Mouse (Mus musculus) monocyte, adult 2 months (primary cell): ENCODE measurements at regions not wholly inside any gene's neighbourhood (a gene's known extent, or its start where the extent isn't known, plus 50 kb on each side); places are given as distances from the start of the nearest gene placed in this dataset.

Experiments used
- DNase-seq, 2 experiments: peaks; one replicate each; pipeline ENCODE4 v3.0.0; 2022; ENCODE audit warnings: low spot score in 2 of 2, low read depth in 1 of 2

- DNase-seq = no peak
Observed at GRCm38 (mm10) chr13:90293697-90294647, 204.6 kb upstream of the Xrcc4 start.

- DNase-seq = no peak
Observed at GRCm38 (mm10) chr13:90292905-90293304, 203.5 kb upstream of the Xrcc4 start.

- no peak for DNase-seq
Observed at GRCm38 (mm10) chr13:90292124-90292523, 202.7 kb upstream of the Xrcc4 start.

DNA sequence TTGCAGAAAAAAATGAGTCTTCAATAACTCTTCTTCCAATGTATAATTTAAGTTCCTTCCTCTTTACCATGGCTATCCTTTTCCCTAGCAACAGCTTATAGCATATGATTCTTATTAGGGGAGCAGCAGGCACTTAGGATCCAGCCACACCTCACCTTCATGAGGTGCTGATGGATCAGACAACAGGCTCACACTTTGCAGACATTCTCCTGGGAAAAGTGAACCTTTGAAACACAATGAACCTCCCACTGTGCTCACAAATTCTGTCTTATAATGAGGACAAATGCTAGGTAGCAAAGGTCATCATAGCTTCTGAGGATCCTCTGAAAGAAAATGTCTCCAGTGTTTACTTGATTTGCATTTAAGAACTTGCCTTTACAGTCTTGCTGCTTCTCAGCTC, 191.6 kb upstream of the Xrcc4 start:
- no peak for DNase-seq

GRCm38 (mm10) chr13:90279786-90280382, 190.5 kb upstream of the Xrcc4 start:
- DNase-seq = no peak

GRCm38 (mm10) chr13:90279355-90279754, 189.9 kb upstream of the Xrcc4 start:
- DNase-seq = no peak

GRCm38 (mm10) chr13:90259071-90259742, 169.8 kb upstream of the Xrcc4 start:
- DNase-seq = no peak

GRCm38 (mm10) chr13:90252981-90253380, 163.6 kb upstream of the Xrcc4 start:
- no peak for DNase-seq

GRCm38 (mm10) chr13:90245997-90246765, 156.8 kb upstream of the Xrcc4 start:
- DNase-seq = no peak

DNA sequence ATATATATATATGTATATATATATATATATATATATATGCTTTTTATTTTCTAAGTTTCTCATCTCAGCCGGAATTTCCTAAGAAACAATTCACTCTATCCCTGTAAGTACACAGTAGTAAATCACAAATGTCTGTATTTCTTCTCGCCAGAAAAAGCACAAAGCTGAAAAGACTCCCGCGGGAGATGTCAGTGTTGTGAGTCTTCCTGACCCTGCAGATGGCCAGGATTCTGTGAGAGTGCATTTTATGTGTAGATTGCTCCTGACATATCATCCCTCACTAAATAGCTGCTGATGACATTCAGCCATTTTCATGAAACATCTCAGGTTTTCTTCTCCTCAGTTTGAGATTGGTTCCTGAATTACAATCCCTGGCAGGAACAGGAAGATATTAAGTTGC, 148.9 kb upstream of the Xrcc4 start:
- no peak for DNase-seq

GRCm38 (mm10) chr13:90233986-90234385, 144.6 kb upstream of the Xrcc4 start:
- DNase-seq = no peak

DNA sequence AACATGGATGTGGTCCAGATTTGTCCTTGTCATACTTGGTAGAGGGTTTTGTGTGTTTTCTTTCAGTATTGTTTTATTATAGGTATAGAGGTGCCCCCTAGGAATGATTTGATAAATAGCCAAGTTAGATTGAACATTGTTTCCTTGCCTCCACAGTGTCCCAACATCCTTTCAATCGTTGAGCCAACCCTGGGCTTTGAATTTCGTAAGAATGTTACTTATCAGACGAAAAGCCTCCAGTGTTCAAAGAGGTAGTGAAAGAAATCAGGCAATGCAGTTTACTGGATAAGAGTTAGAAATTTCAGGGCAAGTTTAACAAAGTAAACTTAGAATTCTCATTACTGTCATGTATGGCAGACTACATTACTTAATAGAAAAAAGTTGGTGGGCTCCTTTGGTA, 144.2 kb upstream of the Xrcc4 start:
- no peak for DNase-seq

DNA sequence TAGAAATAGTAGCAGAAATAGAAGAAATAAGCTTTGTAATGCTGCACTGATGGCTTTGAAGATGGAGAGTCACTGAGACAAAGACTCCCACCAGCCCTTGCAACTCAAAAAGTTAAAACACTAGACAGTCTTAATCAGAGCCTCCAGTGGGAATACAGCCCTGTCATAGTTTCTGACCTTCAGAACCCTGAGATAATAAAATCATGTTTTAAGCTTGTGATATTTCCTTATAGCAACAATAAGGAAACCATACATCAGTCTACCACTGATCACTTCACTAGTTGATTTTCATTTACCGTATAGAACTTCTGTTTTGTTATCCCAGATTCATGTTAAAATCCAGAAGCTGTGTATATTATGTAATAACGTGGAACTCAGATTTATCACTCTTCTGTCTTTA, 139.7 kb upstream of the Xrcc4 start:
- no peak for DNase-seq

DNA sequence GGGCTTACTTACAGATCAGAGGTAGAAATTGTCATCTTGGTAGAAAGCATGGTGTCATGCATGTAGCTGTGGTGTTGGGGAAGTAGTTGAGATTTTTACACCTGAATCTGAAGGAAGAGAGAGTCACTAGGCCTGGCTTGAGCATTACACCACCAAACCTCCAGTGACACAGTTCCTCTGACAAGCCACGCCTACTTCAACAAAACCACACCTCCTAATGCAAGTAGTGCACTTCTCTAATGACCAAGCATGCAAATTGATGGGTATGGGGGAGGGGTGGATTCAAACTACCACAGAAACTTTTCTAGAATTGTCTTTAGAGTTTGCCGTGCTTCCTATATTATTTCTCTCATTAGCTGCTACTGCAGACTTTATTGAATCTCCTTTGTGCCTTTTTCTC, 136.8 kb upstream of the Xrcc4 start:
- no peak for DNase-seq

DNA sequence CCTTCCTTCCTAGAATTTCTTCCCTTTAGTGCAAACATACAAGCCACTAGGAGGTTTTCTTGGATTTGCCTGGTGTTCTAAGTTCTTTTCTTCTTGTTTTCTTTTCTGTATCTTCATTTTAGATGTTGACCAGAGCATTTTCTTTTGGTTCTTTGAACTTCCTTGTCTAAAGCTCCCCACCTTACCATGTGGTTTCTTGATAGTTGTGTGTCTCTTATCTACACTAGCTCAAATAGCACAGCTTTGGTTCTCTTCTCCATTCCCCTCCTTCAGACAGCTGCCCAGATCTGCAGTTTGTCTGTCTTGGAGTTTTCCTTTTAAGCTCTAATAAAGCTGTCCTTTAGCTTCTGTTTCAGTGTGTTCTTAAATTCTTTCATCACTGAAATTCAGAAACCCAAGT, 123.0 kb upstream of the Xrcc4 start:
- no peak for DNase-seq

DNA sequence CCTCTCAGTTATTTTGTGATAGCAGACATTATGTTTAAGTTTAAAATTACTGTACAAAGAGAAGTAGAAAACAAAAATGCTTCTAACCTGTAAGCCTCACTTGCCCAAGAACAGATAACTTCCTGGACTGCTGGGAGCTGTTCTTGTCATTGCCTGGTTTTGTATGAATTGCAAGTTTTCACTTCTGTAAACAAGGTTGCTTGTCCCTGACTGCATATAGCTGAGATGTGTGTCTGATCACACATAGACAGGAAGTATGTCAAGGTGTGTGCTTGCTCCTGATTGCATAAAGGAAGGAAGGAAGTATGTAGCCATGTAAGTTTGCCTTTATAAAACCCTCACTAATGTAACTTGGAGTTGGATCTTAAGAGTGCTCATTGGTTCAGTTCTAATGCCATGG, 118.5 kb upstream of the Xrcc4 start:
- no peak for DNase-seq
